8 mouse cellular contexts compared by ENCODE assay signal in genomic region chr7:126273351-126274042, GRCm38 (mm10). TPM values are rescaled to one million over a fixed set of nuclear protein-coding genes. Genes with fewer than 3 reads are reported as not detected.
DNase-seq lines count a peak whose midpoint lies in the region; ATAC-seq and TF ChIP-seq lines count a peak whose summit lies in the region.

No protein-coding gene starts in this region.

- peak overlapping the region; percentile 91 for H3K4me3 ChIP-seq in gastrocnemius, adult 2 months
- peak overlapping the region; percentile 96 for H3K4me3 ChIP-seq in ES-Bruce4 (ENCODE audit: low read depth, low read length)
- peak overlapping the region; percentile 86 for H3K4me3 ChIP-seq in hindbrain, embryonic 10.5 days
- peak overlapping the region; percentile 100 for H3K4me3 ChIP-seq in midbrain, embryonic 14.5 days (replicated peaks; ENCODE audit: low read depth, low read length)

- peak overlapping the region; percentile 95 for H3K9ac ChIP-seq in ES-Bruce4 (ENCODE audit: low read depth, poor library complexity, severe bottlenecking)
- peak overlapping the region; percentile 100 for H3K9ac ChIP-seq in midbrain, embryonic 14.5 days (replicated peaks; ENCODE audit: low read length)

- no peaks in the 10 kb centered on the region for H3K9me3 ChIP-seq in ES-Bruce4 (replicated peaks; ENCODE audit: control insufficient read depth, insufficient read depth, low read length, poor library complexity, severe bottlenecking)
- H3K9me3 ChIP-seq in hindbrain, embryonic 10.5 days = no peaks in the 10 kb centered on the region
- no peaks in the 10 kb centered on the region for H3K9me3 ChIP-seq in midbrain, embryonic 14.5 days (ENCODE audit: control insufficient read depth, low read length)

- peak overlapping the region; percentile 87 for H3K27ac ChIP-seq in gastrocnemius, adult 2 months
- H3K27ac ChIP-seq in ES-Bruce4 (ENCODE audit: insufficient read depth, low read length) = no peak overlapping the region
- H3K27ac ChIP-seq in hindbrain, embryonic 10.5 days = peak overlapping the region; percentile 99
- H3K27ac ChIP-seq in midbrain, embryonic 14.5 days (replicated peaks; ENCODE audit: low read depth, low read length) = peak overlapping the region; percentile 98

- peak overlapping the region; percentile 87 for H3K4me2 ChIP-seq in midbrain, embryonic 14.5 days (ENCODE audit: low read length)

- no peaks in the 10 kb centered on the region for H3K27me3 ChIP-seq in ES-Bruce4 (ENCODE audit: control insufficient read depth, insufficient read depth, low read length, poor library complexity, severe bottlenecking)
- peaks cover 19% of the 10 kb centered on the region for H3K27me3 ChIP-seq in hindbrain, embryonic 10.5 days (ENCODE audit: insufficient read depth, poor library complexity, severe bottlenecking)
- H3K27me3 ChIP-seq in midbrain, embryonic 14.5 days (ENCODE audit: control insufficient read depth, insufficient read depth, low read length) = no peaks in the 10 kb centered on the region

- TF ChIP-seq CTCF in gastrocnemius, adult 2 months (IDR thresholded peaks at IDR 0.05) = no peak
- TF ChIP-seq CTCF in ES-Bruce4 (IDR thresholded peaks at IDR 0.05; ENCODE audit: low read depth, low read length) = no peak

- no peak for TF ChIP-seq EP300 in ES-Bruce4 (IDR thresholded peaks at IDR 0.05; ENCODE audit: insufficient read depth, low read depth, low read length)

- no peak for DNase-seq in gastrocnemius, adult 2 months
- DNase-seq in gastrocnemius, postnatal 14 days = no peak
- no peak for DNase-seq in hindbrain, embryonic 10.5 days (ENCODE audit: low spot score)
- DNase-seq in midbrain, embryonic 14.5 days = peak; percentile 58
- DNase-seq in urinary bladder, postnatal 25 days (ENCODE audit: low spot score) = no peak
- no peak for DNase-seq in layer of hippocampus, adult 8-10 months (ENCODE audit: low spot score in 2 of 2)

- intact Hi-C loops in gastrocnemius, adult 2 months (cut with DNase I) = no loop called here
- intact Hi-C loops in gastrocnemius, postnatal 14 days (cut with DNase I; ENCODE audit: low total_unique reads) = no loop called here

- H3K36me3 ChIP-seq in ES-Bruce4 (ENCODE audit: control insufficient read depth, insufficient read depth, low read length, poor library complexity, severe bottlenecking) = peaks cover 5% of the 10 kb centered on the region; the same call in 1 of the 2 replicates
- peaks cover 44% of the 10 kb centered on the region for H3K36me3 ChIP-seq in hindbrain, embryonic 10.5 days
- H3K36me3 ChIP-seq in midbrain, embryonic 14.5 days (ENCODE audit: control insufficient read depth, insufficient read depth, low read length) = peaks cover 43% of the 10 kb centered on the region

- WGBS in hindbrain, embryonic 10.5 days = 9% methylated on average over 11 of the region's 11 CpGs
- 2% methylated on average over 11 of the region's 11 CpGs for WGBS in midbrain, embryonic 14.5 days

- no peak for ATAC-seq in midbrain, embryonic 14.5 days (ENCODE audit: low FRiP score, low TSS enrichment)
- ATAC-seq in cerebellum, adult (ENCODE audit: insufficient number of reproducible peaks, low FRiP score, low TSS enrichment) = no peak

- TF ChIP-seq POLR2A in ES-Bruce4 (IDR thresholded peaks at IDR 0.05; ENCODE audit: insufficient read depth, low read length) = no peak

- peaks cover 7% of the 10 kb centered on the region for H3K4me1 ChIP-seq in ES-Bruce4 (ENCODE audit: control insufficient read depth, insufficient read depth, low read length)
- peaks cover 67% of the 10 kb centered on the region for H3K4me1 ChIP-seq in hindbrain, embryonic 10.5 days (replicated peaks)
- H3K4me1 ChIP-seq in midbrain, embryonic 14.5 days (ENCODE audit: control insufficient read depth, insufficient read depth, low read length) = peaks cover 44% of the 10 kb centered on the region

RNA-seq across cellular contexts. Expression of gene Sbk1, which starts 1.1 kb away (rescaled TPM):
- 10 to 100 TPM; 13.6 to 21.9 TPM for total RNA-seq in gastrocnemius, adult 2 months (2021)
- 10 to 100 TPM; 22.4 to 35.2 TPM for total RNA-seq in gastrocnemius, postnatal 14 days (2021)
- polyA plus RNA-seq in ES-Bruce4 (2011; ENCODE audit: insufficient read depth, insufficient read length, low read depth, missing spikeins) = 24.7 TPM in 2 replicates
- polyA plus RNA-seq in hindbrain, embryonic 10.5 days (2016; fragmentation: Nextera tagmentation; extraction: Ambion mirVana) = 100 and 180 TPM in 2 replicates
- polyA plus RNA-seq in midbrain, embryonic 14.5 days (2014; fragmentation: Nextera tagmentation; extraction: Ambion mirVana) = 391 and 401 TPM in 2 replicates
- 10 to 100 TPM; 56.4 to 75.1 (median 65.6) TPM for total RNA-seq in layer of hippocampus, adult 8-10 months (2022)
